Mouse (Mus musculus): ENCODE measurements around the gene Actn4.

Gene Actn4

DNA sequence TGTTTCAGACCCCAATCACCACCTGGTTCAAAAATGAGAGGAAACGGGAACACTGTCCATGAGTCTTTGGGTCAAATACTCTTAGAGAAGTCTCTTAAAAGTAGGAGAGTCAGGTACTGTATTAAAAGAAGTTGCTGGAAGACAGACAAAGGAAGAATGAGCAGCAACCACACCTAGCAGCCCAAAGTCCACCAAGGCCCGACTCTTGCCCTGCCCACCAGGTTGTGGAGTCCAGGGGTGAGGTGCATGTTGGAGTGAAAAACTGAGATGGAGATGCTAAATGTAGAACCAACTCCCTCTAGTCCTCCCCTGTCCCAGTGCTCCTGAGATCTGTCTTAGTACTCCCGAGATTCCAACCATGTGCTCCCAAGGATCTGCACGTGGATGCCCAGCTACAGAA, 111.5 kb downstream of the Actn4 start:
- no peak for DNase-seq (ENCODE audit: low read depth, low spot score)

DNA sequence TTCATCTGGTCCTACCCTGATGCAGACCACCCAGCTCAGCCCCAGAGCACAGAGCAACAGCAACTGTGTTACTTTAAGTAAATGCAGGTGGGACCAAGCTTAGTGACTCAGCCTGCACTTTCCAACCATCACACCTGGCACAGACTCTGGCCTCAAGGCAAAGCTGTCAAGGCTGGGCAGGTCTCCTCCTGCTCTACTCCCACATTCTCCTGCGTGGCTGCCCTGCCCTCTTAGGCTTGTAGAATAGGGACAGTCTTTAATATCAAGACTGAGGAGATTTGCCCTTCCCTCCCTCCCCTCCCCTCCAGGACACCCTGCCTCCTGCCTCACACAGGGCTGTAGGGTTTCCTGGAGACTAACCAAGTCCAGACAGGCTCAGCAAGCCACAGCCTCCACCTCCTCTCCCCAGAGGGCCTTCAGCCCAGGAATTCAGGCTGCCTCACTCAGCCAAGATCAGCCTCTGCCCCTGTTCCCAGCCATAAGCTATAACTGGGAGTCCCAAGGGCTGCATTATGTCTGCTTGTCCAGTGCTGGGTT, 112.4 kb downstream of the Actn4 start:
- DNase-seq (ENCODE audit: low read depth, low spot score) = no peak

DNA sequence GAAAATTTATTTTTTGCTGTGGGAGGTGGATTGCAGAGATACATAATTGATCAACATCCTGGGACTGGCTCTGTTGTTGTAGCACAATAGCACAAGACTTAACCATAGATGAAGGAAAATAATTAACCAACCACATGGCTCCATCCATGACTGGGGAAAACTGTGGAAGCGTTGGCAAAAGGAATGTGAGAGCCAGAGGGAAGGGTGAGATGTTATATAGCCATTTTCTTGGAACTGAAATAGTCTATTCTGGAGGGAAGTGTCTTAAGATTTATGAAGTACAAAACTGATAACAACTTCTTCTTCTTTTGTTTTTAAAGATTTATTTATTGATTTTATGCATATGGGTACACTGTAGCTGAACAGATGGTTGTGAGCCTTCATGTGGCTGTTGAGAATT, 114.9 kb downstream of the Actn4 start:
- DNase-seq (ENCODE audit: low read depth, low spot score) = no peak

Measured in ES-CJ7 (cell line).